Mouse (Mus musculus): ENCODE measurements at regions not wholly inside any gene's neighbourhood (a gene's known extent, or its start where the extent isn't known, plus 50 kb on each side); places are given as distances from the start of the nearest gene placed in this dataset.

GRCm38 (mm10) chr6:91573487-91573886, 57.8 kb downstream of the Lsm3 start:
- WGBS, result 95% methylated on average over 8 of the region's 8 CpGs
- DNase-seq (ENCODE audit: low read depth, low spot score), result no peak

GRCm38 (mm10) chr6:91574414-91574813, 58.7 kb downstream of the Lsm3 start:
- peak; percentile 47 for DNase-seq (ENCODE audit: low read depth, low spot score)
- WGBS, result 52% methylated on average over 10 of the region's 10 CpGs

- peak; percentile 48 for DNase-seq (ENCODE audit: low read depth, low spot score)
- WGBS, result 68% methylated on average over 4 of the region's 4 CpGs
Measured at GRCm38 (mm10) chr6:91575662-91576364, 60.1 kb downstream of the Lsm3 start.

- DNase-seq (ENCODE audit: low read depth, low spot score), result no peak
- 70% methylated on average over 15 of the region's 15 CpGs for WGBS
Measured at GRCm38 (mm10) chr6:91576906-91577305, 61.2 kb downstream of the Lsm3 start.

- no peak for DNase-seq (ENCODE audit: low read depth, low spot score)
- WGBS, result 80% methylated on average over 10 of the region's 10 CpGs
Measured at GRCm38 (mm10) chr6:91579666-91580065, 63.9 kb downstream of the Lsm3 start.

- DNase-seq (ENCODE audit: low read depth, low spot score), result no peak
- WGBS, result 64% methylated on average over 6 of the region's 6 CpGs
Measured at GRCm38 (mm10) chr6:91580607-91581006, 64.9 kb downstream of the Lsm3 start.

GRCm38 (mm10) chr6:91582338-91582737, 66.6 kb downstream of the Lsm3 start:
- WGBS, result 92% methylated on average over 5 of the region's 5 CpGs
- DNase-seq (ENCODE audit: low read depth, low spot score), result no peak

GRCm38 (mm10) chr6:91583346-91583745, 67.6 kb downstream of the Lsm3 start:
- 40% methylated on average over 5 of the region's 5 CpGs for WGBS
- no peak for DNase-seq (ENCODE audit: low read depth, low spot score)

- WGBS, result 85% methylated on average over 3 of the region's 3 CpGs
- DNase-seq (ENCODE audit: low read depth, low spot score), result no peak
Measured at GRCm38 (mm10) chr6:91585543-91585942, 69.8 kb downstream of the Lsm3 start.

- DNase-seq (ENCODE audit: low read depth, low spot score), result no peak
- WGBS, result 80% methylated on average over 4 of the region's 4 CpGs
Measured at GRCm38 (mm10) chr6:91589181-91589580, 73.5 kb downstream of the Lsm3 start.

GRCm38 (mm10) chr6:91590395-91590794, 74.7 kb downstream of the Lsm3 start:
- 70% methylated on average over 6 of the region's 6 CpGs for WGBS
- DNase-seq (ENCODE audit: low read depth, low spot score), result no peak

- 33% methylated on average over 8 of the region's 8 CpGs for WGBS
- no peak for DNase-seq (ENCODE audit: low read depth, low spot score)
Measured at GRCm38 (mm10) chr6:91590806-91591571, 75.3 kb downstream of the Lsm3 start.

- WGBS, result 72% methylated on average over 2 of the region's 2 CpGs
- no peak for DNase-seq (ENCODE audit: low read depth, low spot score)
Measured at GRCm38 (mm10) chr6:91592651-91593050, 76.9 kb downstream of the Lsm3 start.

- 19% methylated on average over 10 of the region's 10 CpGs for WGBS
- DNase-seq (ENCODE audit: low read depth, low spot score), result no peak
Measured at GRCm38 (mm10) chr6:91598942-91599341, 83.2 kb downstream of the Lsm3 start.

GRCm38 (mm10) chr6:91600116-91600515, 83.7 kb upstream of the Slc6a6 start:
- no peak for DNase-seq (ENCODE audit: low read depth, low spot score)
- 93% methylated on average over 3 of the region's 3 CpGs for WGBS

- 84% methylated on average over 10 of the region's 10 CpGs for WGBS
- DNase-seq (ENCODE audit: low read depth, low spot score), result no peak
Measured at GRCm38 (mm10) chr6:91606634-91607215, 77.1 kb upstream of the Slc6a6 start.

- DNase-seq (ENCODE audit: low read depth, low spot score), result no peak
- WGBS, result 71% methylated on average over 12 of the region's 12 CpGs
Measured at GRCm38 (mm10) chr6:91607613-91608272, 76.1 kb upstream of the Slc6a6 start.

GRCm38 (mm10) chr6:91609671-91610070, 74.2 kb upstream of the Slc6a6 start:
- WGBS, result 61% methylated on average over 2 of the region's 2 CpGs
- DNase-seq (ENCODE audit: low read depth, low spot score), result no peak

- DNase-seq (ENCODE audit: low read depth, low spot score), result no peak
- 37% methylated on average over 2 of the region's 2 CpGs for WGBS
Measured at GRCm38 (mm10) chr6:91615022-91615421, 68.8 kb upstream of the Slc6a6 start.

GRCm38 (mm10) chr6:91616541-91616940, 67.3 kb upstream of the Slc6a6 start:
- 77% methylated on average over 7 of the region's 7 CpGs for WGBS
- no peak for DNase-seq (ENCODE audit: low read depth, low spot score)

All from large intestine, adult 2 months (tissue).